Mouse (Mus musculus): Measurements from ENCODE around the gene Slc13a1. TPM values are rescaled to one million over a fixed set of nuclear protein-coding genes. Genes with fewer than 3 reads are reported as not detected.

Slc13a1 gene
- polyA plus RNA-seq, 1 experiment from 2014 or later, result 0.07 TPM

DNA sequence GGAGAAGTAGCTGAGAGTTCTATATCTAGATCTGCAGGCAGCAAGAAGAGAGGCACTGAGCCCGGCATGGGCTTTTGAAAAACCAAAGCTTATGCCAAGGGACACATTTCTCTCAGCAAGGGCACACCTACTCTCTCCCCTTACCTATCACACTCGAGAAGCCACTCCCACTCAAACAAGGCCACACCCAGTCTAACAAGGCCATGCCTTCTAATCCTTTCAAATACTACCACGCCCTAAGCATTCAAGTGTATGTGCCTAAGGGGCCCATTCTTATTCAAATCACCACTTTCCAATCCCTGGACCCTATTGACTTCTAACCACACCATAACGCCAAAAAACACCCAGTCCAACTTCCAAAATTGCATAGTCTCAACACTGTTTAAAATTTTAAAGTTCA lies 112.8 kb downstream of the Slc13a1 start:
- H3K36me3 ChIP-seq (ENCODE audit: control insufficient read depth, insufficient read depth, low read length), result no peaks in the 10 kb centered on the region
- no peak overlapping the region for H3K4me3 ChIP-seq (ENCODE audit: low read depth, low read length)
- no peak overlapping the region for H3K4me2 ChIP-seq (ENCODE audit: low read depth, low read length, severe bottlenecking)
- H3K27ac ChIP-seq (ENCODE audit: low read depth, low read length), result no peak overlapping the region
- H3K4me1 ChIP-seq (replicated peaks; ENCODE audit: control insufficient read depth, insufficient read depth, low read length), result no peaks in the 10 kb centered on the region
- no peak for ATAC-seq (replicated peaks; ENCODE audit: low FRiP score)
- H3K9me3 ChIP-seq (ENCODE audit: control insufficient read depth, low read length), result no peaks in the 10 kb centered on the region
- H3K9ac ChIP-seq (ENCODE audit: low read length), result no peak overlapping the region
- no peak for DNase-seq (ENCODE audit: low spot score)
- H3K27me3 ChIP-seq (ENCODE audit: control insufficient read depth, insufficient read depth, low read length), result no peaks in the 10 kb centered on the region
- WGBS, result 87% methylated on average over 4 of the region's 4 CpGs

GRCm38 (mm10) chr6:24054086-24054710 lies 113.7 kb downstream of the Slc13a1 start:
- no peak for ATAC-seq (replicated peaks; ENCODE audit: low FRiP score)
- no peak overlapping the region for H3K4me3 ChIP-seq (ENCODE audit: low read depth, low read length)
- no peaks in the 10 kb centered on the region for H3K36me3 ChIP-seq (ENCODE audit: control insufficient read depth, insufficient read depth, low read length)
- H3K4me1 ChIP-seq (replicated peaks; ENCODE audit: control insufficient read depth, insufficient read depth, low read length), result no peaks in the 10 kb centered on the region
- no peak overlapping the region for H3K4me2 ChIP-seq (ENCODE audit: low read depth, low read length, severe bottlenecking)
- no peak overlapping the region for H3K27ac ChIP-seq (ENCODE audit: low read depth, low read length)
- no peaks in the 10 kb centered on the region for H3K9me3 ChIP-seq (ENCODE audit: control insufficient read depth, low read length)
- H3K27me3 ChIP-seq (ENCODE audit: control insufficient read depth, insufficient read depth, low read length), result no peaks in the 10 kb centered on the region
- 94% methylated on average over 9 of the region's 9 CpGs for WGBS
- no peak overlapping the region for H3K9ac ChIP-seq (ENCODE audit: low read length)
- DNase-seq (ENCODE audit: low spot score), result no peak

GRCm38 (mm10) chr6:24047014-24047770 lies 120.7 kb downstream of the Slc13a1 start:
- no peaks in the 10 kb centered on the region for H3K9me3 ChIP-seq (ENCODE audit: control insufficient read depth, low read length)
- no peak overlapping the region for H3K4me2 ChIP-seq (ENCODE audit: low read depth, low read length, severe bottlenecking)
- no peak overlapping the region for H3K27ac ChIP-seq (ENCODE audit: low read depth, low read length)
- no peaks in the 10 kb centered on the region for H3K27me3 ChIP-seq (ENCODE audit: control insufficient read depth, insufficient read depth, low read length)
- H3K4me1 ChIP-seq (replicated peaks; ENCODE audit: control insufficient read depth, insufficient read depth, low read length), result no peaks in the 10 kb centered on the region
- H3K36me3 ChIP-seq (ENCODE audit: control insufficient read depth, insufficient read depth, low read length), result no peaks in the 10 kb centered on the region
- H3K9ac ChIP-seq (ENCODE audit: low read length), result no peak overlapping the region
- WGBS, result 78% methylated on average over 7 of the region's 7 CpGs
- DNase-seq (ENCODE audit: low spot score), result no peak
- H3K4me3 ChIP-seq (ENCODE audit: low read depth, low read length), result no peak overlapping the region
- no peak for ATAC-seq (replicated peaks; ENCODE audit: low FRiP score)

GRCm38 (mm10) chr6:24043496-24043895 lies 124.4 kb downstream of the Slc13a1 start:
- Histone ChIP-seq H3K9ac (ENCODE audit: low read length) (no peak overlapping the region), H3K4me1 (replicated peaks; ENCODE audit: control insufficient read depth, insufficient read depth, low read length) (no peaks in the 10 kb centered on the region), H3K27ac (ENCODE audit: low read depth, low read length) (no peak overlapping the region), H3K4me3 (ENCODE audit: low read depth, low read length) (no peak overlapping the region), H3K27me3 (ENCODE audit: control insufficient read depth, insufficient read depth, low read length) (no peaks in the 10 kb centered on the region), H3K9me3 (ENCODE audit: control insufficient read depth, low read length) (no peaks in the 10 kb centered on the region), H3K4me2 (ENCODE audit: low read depth, low read length, severe bottlenecking) (no peak overlapping the region), H3K36me3 (ENCODE audit: control insufficient read depth, insufficient read depth, low read length) (no peaks in the 10 kb centered on the region)
- ATAC-seq (replicated peaks; ENCODE audit: low FRiP score) (no peak), DNase-seq (ENCODE audit: low spot score) (no peak)

Small RNAs within 50 kb of the gene (microRNA-seq; reads per million reads assigned to microRNA genes)
- not detected for gene Gm26386 (ENCODE audit: insufficient number of aligned reads)

Other genes with a start within 250 kb of the Slc13a1 start
- not detected in 2 replicates for gene Tas2r118, start 198.0 kb downstream of the Slc13a1 start, polyA plus RNA-seq (2014; fragmentation: Nextera tagmentation; extraction: Ambion mirVana)

All from forebrain, embryonic 11.5 days (tissue).